16 mouse cellular contexts compared by ENCODE assay signal in the genomic region with DNA sequence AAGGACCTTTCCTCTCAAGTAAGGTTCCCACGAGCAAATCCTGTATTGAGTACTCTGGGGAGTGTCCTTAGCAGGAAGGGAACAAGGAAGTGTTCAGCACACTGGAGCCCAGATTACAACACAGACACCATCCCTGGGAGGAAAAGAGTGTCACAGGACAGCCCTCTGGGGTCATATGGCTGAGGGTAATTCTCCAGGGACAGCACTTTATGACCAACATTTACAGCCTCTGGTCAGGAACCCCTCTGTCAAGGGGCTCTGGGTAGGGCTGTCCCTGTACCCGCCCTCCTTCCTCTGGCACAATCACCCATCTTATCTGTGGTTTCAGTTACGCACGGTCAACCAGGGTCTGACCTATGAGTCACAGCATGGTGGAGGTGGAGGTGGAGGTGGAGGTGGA.
A peak's percentile ranks its signal among the peaks of the same experiment; 100 is the strongest.
DNase-seq lines count a peak whose midpoint lies in the region; ATAC-seq and TF ChIP-seq lines count a peak whose summit lies in the region.
"Had no signal": no experiment of that assay in that cellular context is flagged by ENCODE, and none has a peak within 500 bp of the region (broad histone marks: within the 10 kb centered on the region; RNA-seq: fewer than 3 reads in every experiment).

No protein-coding gene starts in this region.

- WGBS in heart, postnatal 0 days = 48% methylated on average over 4 of the region's 4 CpGs

- no peak overlapping the region for H3K9ac ChIP-seq in heart, postnatal 0 days (replicated peaks; ENCODE audit: low read depth, low read length)
- H3K9ac ChIP-seq: embryonic facial prominence, embryonic 12.5 days; hindbrain, embryonic 15.5 days; limb, embryonic 13.5 days; midbrain, embryonic 15.5 days had no signal

- no peaks in the 10 kb centered on the region for H3K27me3 ChIP-seq in heart, postnatal 0 days (ENCODE audit: control insufficient read depth, insufficient read depth, low read length)
- H3K27me3 ChIP-seq: embryonic facial prominence, embryonic 12.5 days; hindbrain, embryonic 15.5 days; limb, embryonic 13.5 days; midbrain, embryonic 15.5 days had no signal

- no peak overlapping the region for H3K4me3 ChIP-seq in heart, postnatal 0 days (ENCODE audit: low read depth, low read length)
- H3K4me3 ChIP-seq: embryonic facial prominence, embryonic 12.5 days; forebrain, embryonic 10.5 days; hindbrain, embryonic 15.5 days; limb, embryonic 13.5 days; midbrain, embryonic 15.5 days had no signal

- no peak overlapping the region for H3K4me2 ChIP-seq in heart, postnatal 0 days (ENCODE audit: low read depth, low read length)
- H3K4me2 ChIP-seq: embryonic facial prominence, embryonic 12.5 days; hindbrain, embryonic 15.5 days; limb, embryonic 13.5 days; midbrain, embryonic 15.5 days had no signal

- no peaks in the 10 kb centered on the region for H3K36me3 ChIP-seq in heart, postnatal 0 days (replicated peaks; ENCODE audit: control insufficient read depth, insufficient read depth, low read length)
- H3K36me3 ChIP-seq: embryonic facial prominence, embryonic 12.5 days; forebrain, embryonic 10.5 days; hindbrain, embryonic 15.5 days; limb, embryonic 13.5 days; midbrain, embryonic 15.5 days had no signal

- 0 out of 2 replicates have a peak, but pooled peaks cover 4% of the 10 kb centered on the region for H3K4me1 ChIP-seq in heart, postnatal 0 days (ENCODE audit: control insufficient read depth, insufficient read depth)
- H3K4me1 ChIP-seq: embryonic facial prominence, embryonic 12.5 days; hindbrain, embryonic 15.5 days had no signal

- no peaks in the 10 kb centered on the region for H3K9me3 ChIP-seq in heart, postnatal 0 days (replicated peaks; ENCODE audit: control insufficient read depth, low read length)
- H3K9me3 ChIP-seq: embryonic facial prominence, embryonic 12.5 days; forebrain, embryonic 10.5 days; hindbrain, embryonic 15.5 days; limb, embryonic 13.5 days; midbrain, embryonic 15.5 days had no signal

- no peak for TF ChIP-seq EP300 in heart, postnatal 0 days (IDR thresholded peaks at IDR 0.05; ENCODE audit: low read depth)

- DNase-seq in heart, postnatal 0 days (ENCODE audit: low spot score) = no peak
- no peak for DNase-seq in heart, adult 11 months
- DNase-seq in urinary bladder, adult 2 months (ENCODE audit: low spot score) = peak; percentile 31
- no peak for DNase-seq in urinary bladder, postnatal 4 days (ENCODE audit: low spot score in 2 of 2)
- DNase-seq in left cerebral cortex, adult 18-20 months (ENCODE audit: low spot score in 2 of 2) = no peak
- no peak for DNase-seq in thymus, postnatal 10 days (ENCODE audit: low spot score in 2 of 2)
- DNase-seq in adipocyte (ENCODE audit: low spot score) = no peak
- DNase-seq: cerebellum, postnatal 25 days; heart, postnatal 14 days; kidney, postnatal 36 days had no signal

- H3K27ac ChIP-seq in heart, postnatal 0 days (ENCODE audit: low read depth) = no peak overlapping the region
- H3K27ac ChIP-seq: embryonic facial prominence, embryonic 12.5 days; forebrain, embryonic 10.5 days; hindbrain, embryonic 15.5 days; limb, embryonic 13.5 days; midbrain, embryonic 15.5 days had no signal

- TF ChIP-seq CTCF in heart, postnatal 0 days (IDR thresholded peaks at IDR 0.05; ENCODE audit: low read depth) = no peak

- ATAC-seq in heart, postnatal 0 days (ENCODE audit: insufficient read depth, low read depth) = peak; percentile 39; the same call in 1 of the 2 replicates
- ATAC-seq in monocyte, adult 5-6 weeks (replicated peaks; ENCODE audit: insufficient number of reproducible peaks, low FRiP score, low TSS enrichment, poor library complexity, severe bottlenecking) = 0 out of 2 replicates have a peak, but pooled peaks have one; percentile 35
- ATAC-seq: midbrain, embryonic 15.5 days had no signal
